Mouse (Mus musculus): ENCODE measurements around the gene Creb3l2. TPM values are rescaled to one million over a fixed set of nuclear protein-coding genes. Genes with fewer than 3 reads are reported as not detected.
A peak's percentile ranks its signal among the peaks of the same experiment; 100 is the strongest.

Creb3l2 gene
- polyA plus RNA-seq (2011; ENCODE audit: insufficient read depth, insufficient read length, low read depth, missing spikeins): 10.2 and 10.3 TPM in 2 replicates

DNA sequence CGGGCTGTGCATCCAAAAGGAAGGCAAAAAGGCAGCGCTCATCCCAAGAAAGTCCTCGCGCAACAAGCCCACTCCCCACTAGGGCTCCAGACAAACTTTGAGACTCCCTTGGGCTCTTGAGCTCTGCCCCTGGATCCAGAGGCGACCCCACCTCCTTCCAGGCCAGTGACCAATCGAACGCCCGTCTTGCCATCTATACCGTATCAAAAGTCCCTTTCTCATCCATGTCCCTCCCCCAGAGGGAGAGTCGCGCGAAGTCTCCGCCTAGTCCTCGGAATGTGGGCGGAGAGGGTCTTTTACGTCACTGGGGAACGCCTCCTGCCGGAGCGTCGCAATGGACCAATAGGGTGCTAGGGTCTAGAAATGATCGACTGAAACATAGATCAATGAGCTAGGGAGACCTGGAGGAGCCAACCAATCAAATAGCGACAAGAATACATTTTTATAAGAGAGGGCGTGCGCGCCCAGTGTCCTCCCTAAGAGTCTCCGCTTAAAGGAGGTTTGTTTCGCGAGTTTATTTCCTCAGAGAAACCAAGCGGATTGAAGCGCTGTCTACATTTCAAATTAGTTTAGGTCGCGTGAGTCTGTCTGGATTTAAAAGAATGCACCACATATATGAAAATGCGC lies at the start of gene Creb3l2:
Gene Creb3l2 (minus strand): TSS at position 106 of the 627 bp plus-strand sequence.
- peak within 1 kb of the TSS; percentile 54 for H3K9ac ChIP-seq (ENCODE audit: low read depth, poor library complexity, severe bottlenecking)
- H3K4me3 ChIP-seq (ENCODE audit: low read depth, low read length): peak within 1 kb of the TSS; percentile 87
- H3K4me1 ChIP-seq (ENCODE audit: control insufficient read depth, insufficient read depth, low read length): no peaks in the 10 kb centered on the region
- no peaks in the 10 kb centered on the region for H3K9me3 ChIP-seq (replicated peaks; ENCODE audit: control insufficient read depth, insufficient read depth, low read length, poor library complexity, severe bottlenecking)
- H3K27ac ChIP-seq (ENCODE audit: insufficient read depth, low read length): no peak within 1 kb of the TSS
- H3K27me3 ChIP-seq (ENCODE audit: control insufficient read depth, insufficient read depth, low read length, poor library complexity, severe bottlenecking): no peaks in the 10 kb centered on the region
- H3K36me3 ChIP-seq (ENCODE audit: control insufficient read depth, insufficient read depth, low read length, poor library complexity, severe bottlenecking): no peaks in the 10 kb centered on the region
- peak; percentile 81 for TF ChIP-seq POLR2A (IDR thresholded peaks at IDR 0.05; ENCODE audit: insufficient read depth, low read length)
- TF ChIP-seq EP300 (IDR thresholded peaks at IDR 0.05; ENCODE audit: insufficient read depth, low read depth, low read length): no peak

DNA sequence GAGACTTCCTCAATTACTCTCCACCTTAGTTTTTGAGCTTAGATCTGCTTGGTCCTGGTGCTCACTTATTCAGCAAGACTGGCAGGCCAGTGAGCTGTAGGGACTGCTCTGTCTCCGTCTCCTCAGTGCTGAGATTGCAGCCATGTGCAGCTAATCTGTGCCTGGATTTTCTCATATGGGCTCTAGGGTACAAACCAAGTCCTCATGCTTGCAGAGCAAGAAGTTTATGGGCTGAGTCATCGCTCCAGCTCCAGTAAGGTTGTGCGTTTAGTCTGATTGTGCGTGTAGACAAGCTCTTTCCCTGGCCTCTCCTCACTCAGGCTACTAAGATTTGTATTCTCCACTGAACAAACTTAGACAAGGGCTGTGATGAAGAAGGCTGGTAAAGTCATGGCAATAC lies 44.6 kb upstream of the Creb3l2 start:
- no peak overlapping the region for H3K9ac ChIP-seq (ENCODE audit: low read depth, poor library complexity, severe bottlenecking)
- H3K36me3 ChIP-seq (ENCODE audit: control insufficient read depth, insufficient read depth, low read length, poor library complexity, severe bottlenecking): no peaks in the 10 kb centered on the region
- H3K9me3 ChIP-seq (replicated peaks; ENCODE audit: control insufficient read depth, insufficient read depth, low read length, poor library complexity, severe bottlenecking): no peaks in the 10 kb centered on the region
- H3K4me3 ChIP-seq (ENCODE audit: low read depth, low read length): no peak overlapping the region
- no peak overlapping the region for H3K27ac ChIP-seq (ENCODE audit: insufficient read depth, low read length)
- TF ChIP-seq POLR2A (IDR thresholded peaks at IDR 0.05; ENCODE audit: insufficient read depth, low read length) (no peak), EP300 (IDR thresholded peaks at IDR 0.05; ENCODE audit: insufficient read depth, low read depth, low read length) (no peak), CTCF (IDR thresholded peaks at IDR 0.05; ENCODE audit: low read depth, low read length) (no peak)
- no peaks in the 10 kb centered on the region for H3K4me1 ChIP-seq (ENCODE audit: control insufficient read depth, insufficient read depth, low read length)
- H3K27me3 ChIP-seq (ENCODE audit: control insufficient read depth, insufficient read depth, low read length, poor library complexity, severe bottlenecking): no peaks in the 10 kb centered on the region

DNA sequence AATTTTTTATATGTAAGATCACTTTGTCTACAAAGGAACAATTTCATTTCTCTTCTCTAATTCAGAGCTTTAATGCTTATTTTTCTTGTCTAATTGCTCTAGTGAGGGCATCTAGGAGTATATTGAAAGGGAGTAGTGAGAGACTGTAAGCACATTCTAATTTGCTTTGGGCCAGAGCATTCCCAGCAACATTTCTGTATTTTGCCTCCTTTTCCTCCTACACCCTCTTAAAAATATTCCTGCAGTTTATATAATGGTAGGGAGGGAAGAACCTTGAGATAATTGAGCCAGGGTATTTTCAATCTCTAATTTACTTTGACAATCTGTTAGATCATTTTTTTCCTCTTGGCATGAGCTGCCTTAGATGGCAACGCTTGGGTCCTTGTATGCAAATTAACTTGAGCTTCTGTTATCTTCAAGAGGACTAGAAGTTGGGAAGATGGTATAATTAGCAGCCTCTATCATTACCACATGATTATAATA lies 42.7 kb upstream of the Creb3l2 start:
- Histone ChIP-seq H3K9me3 (replicated peaks; ENCODE audit: control insufficient read depth, insufficient read depth, low read length, poor library complexity, severe bottlenecking) (no peaks in the 10 kb centered on the region), H3K27me3 (ENCODE audit: control insufficient read depth, insufficient read depth, low read length, poor library complexity, severe bottlenecking) (no peaks in the 10 kb centered on the region), H3K27ac (ENCODE audit: insufficient read depth, low read length) (no peak overlapping the region), H3K4me1 (ENCODE audit: control insufficient read depth, insufficient read depth, low read length) (no peaks in the 10 kb centered on the region), H3K36me3 (ENCODE audit: control insufficient read depth, insufficient read depth, low read length, poor library complexity, severe bottlenecking) (no peaks in the 10 kb centered on the region), H3K4me3 (ENCODE audit: low read depth, low read length) (no peak overlapping the region), H3K9ac (ENCODE audit: low read depth, poor library complexity, severe bottlenecking) (no peak overlapping the region)
- TF ChIP-seq CTCF (IDR thresholded peaks at IDR 0.05; ENCODE audit: low read depth, low read length) (no peak), POLR2A (IDR thresholded peaks at IDR 0.05; ENCODE audit: insufficient read depth, low read length) (no peak), EP300 (IDR thresholded peaks at IDR 0.05; ENCODE audit: insufficient read depth, low read depth, low read length) (no peak)

DNA sequence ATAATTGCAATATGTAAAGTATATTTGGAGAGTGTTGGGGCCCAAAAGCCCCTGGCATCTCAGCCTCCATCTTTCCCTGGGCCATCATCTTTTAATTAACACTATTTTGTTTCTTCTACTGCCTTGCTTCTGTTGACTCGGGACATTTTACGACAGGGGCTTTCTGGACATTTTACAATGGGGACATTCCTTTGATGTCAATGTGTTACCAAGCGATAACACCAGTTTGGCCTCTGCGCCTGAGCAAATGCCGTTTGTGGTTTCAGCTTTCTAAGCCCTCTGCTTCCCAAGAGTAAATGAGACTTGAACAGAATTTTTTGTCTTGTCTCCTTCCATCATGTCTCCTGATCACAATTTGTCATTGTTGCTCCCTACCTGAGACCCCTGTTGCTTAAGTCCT lies 41.3 kb upstream of the Creb3l2 start:
- Histone ChIP-seq H3K9me3 (replicated peaks; ENCODE audit: control insufficient read depth, insufficient read depth, low read length, poor library complexity, severe bottlenecking) (no peaks in the 10 kb centered on the region), H3K4me3 (ENCODE audit: low read depth, low read length) (no peak overlapping the region), H3K27ac (ENCODE audit: insufficient read depth, low read length) (no peak overlapping the region), H3K4me1 (ENCODE audit: control insufficient read depth, insufficient read depth, low read length) (no peaks in the 10 kb centered on the region), H3K9ac (ENCODE audit: low read depth, poor library complexity, severe bottlenecking) (no peak overlapping the region), H3K27me3 (ENCODE audit: control insufficient read depth, insufficient read depth, low read length, poor library complexity, severe bottlenecking) (no peaks in the 10 kb centered on the region), H3K36me3 (ENCODE audit: control insufficient read depth, insufficient read depth, low read length, poor library complexity, severe bottlenecking) (no peaks in the 10 kb centered on the region)
- TF ChIP-seq EP300 (IDR thresholded peaks at IDR 0.05; ENCODE audit: insufficient read depth, low read depth, low read length): no peak
- TF ChIP-seq CTCF (IDR thresholded peaks at IDR 0.05; ENCODE audit: low read depth, low read length): no peak
- no peak for TF ChIP-seq POLR2A (IDR thresholded peaks at IDR 0.05; ENCODE audit: insufficient read depth, low read length)

DNA sequence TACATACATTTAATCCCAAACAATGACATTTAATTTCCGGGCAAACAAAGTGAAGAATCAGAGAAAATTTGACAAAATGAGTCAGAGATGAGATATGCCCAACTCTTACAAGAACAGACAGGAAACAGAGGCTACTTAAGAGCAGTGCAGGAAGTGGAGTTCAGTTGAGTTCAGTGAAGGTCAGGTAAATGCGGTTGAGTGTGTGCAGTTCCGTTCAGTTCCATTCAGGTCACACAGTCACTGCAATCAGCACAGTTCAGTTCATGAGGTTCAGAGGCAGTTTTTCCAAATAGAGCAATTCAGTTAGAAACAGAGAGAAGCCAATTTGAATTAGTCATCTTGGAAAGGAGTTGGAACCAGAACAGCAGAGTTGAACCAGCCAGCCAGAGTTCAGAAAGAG lies 39.2 kb upstream of the Creb3l2 start:
- no peak overlapping the region for H3K27ac ChIP-seq (ENCODE audit: insufficient read depth, low read length)
- no peaks in the 10 kb centered on the region for H3K9me3 ChIP-seq (replicated peaks; ENCODE audit: control insufficient read depth, insufficient read depth, low read length, poor library complexity, severe bottlenecking)
- H3K9ac ChIP-seq (ENCODE audit: low read depth, poor library complexity, severe bottlenecking): no peak overlapping the region
- no peaks in the 10 kb centered on the region for H3K27me3 ChIP-seq (ENCODE audit: control insufficient read depth, insufficient read depth, low read length, poor library complexity, severe bottlenecking)
- H3K4me1 ChIP-seq (ENCODE audit: control insufficient read depth, insufficient read depth, low read length): no peaks in the 10 kb centered on the region
- H3K4me3 ChIP-seq (ENCODE audit: low read depth, low read length): no peak overlapping the region
- TF ChIP-seq CTCF (IDR thresholded peaks at IDR 0.05; ENCODE audit: low read depth, low read length) (no peak), EP300 (IDR thresholded peaks at IDR 0.05; ENCODE audit: insufficient read depth, low read depth, low read length) (no peak), POLR2A (IDR thresholded peaks at IDR 0.05; ENCODE audit: insufficient read depth, low read length) (no peak)
- no peaks in the 10 kb centered on the region for H3K36me3 ChIP-seq (ENCODE audit: control insufficient read depth, insufficient read depth, low read length, poor library complexity, severe bottlenecking)

DNA sequence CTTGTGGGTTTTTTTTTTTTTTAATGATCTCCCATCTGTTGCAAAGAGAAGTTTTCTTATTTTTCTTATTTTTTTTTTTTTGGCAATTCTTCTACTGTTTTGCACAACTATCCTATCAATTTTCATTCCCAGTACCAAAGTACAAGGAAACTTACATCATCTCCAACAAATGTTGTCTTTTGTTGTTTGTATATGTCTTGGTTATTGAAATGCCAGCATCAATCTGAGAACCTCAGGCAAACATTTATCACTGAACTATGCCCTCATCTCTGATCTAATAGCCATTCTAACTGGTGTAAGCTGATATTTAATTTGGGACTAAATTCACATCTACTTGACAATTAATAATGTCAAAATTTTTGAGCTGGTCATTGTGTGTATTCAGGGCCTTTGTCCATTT lies 38.1 kb upstream of the Creb3l2 start:
- H3K9me3 ChIP-seq (replicated peaks; ENCODE audit: control insufficient read depth, insufficient read depth, low read length, poor library complexity, severe bottlenecking): no peaks in the 10 kb centered on the region
- no peak overlapping the region for H3K4me3 ChIP-seq (ENCODE audit: low read depth, low read length)
- no peak overlapping the region for H3K9ac ChIP-seq (ENCODE audit: low read depth, poor library complexity, severe bottlenecking)
- no peaks in the 10 kb centered on the region for H3K27me3 ChIP-seq (ENCODE audit: control insufficient read depth, insufficient read depth, low read length, poor library complexity, severe bottlenecking)
- TF ChIP-seq CTCF (IDR thresholded peaks at IDR 0.05; ENCODE audit: low read depth, low read length): no peak
- no peak for TF ChIP-seq POLR2A (IDR thresholded peaks at IDR 0.05; ENCODE audit: insufficient read depth, low read length)
- no peak for TF ChIP-seq EP300 (IDR thresholded peaks at IDR 0.05; ENCODE audit: insufficient read depth, low read depth, low read length)
- no peak overlapping the region for H3K27ac ChIP-seq (ENCODE audit: insufficient read depth, low read length)
- H3K4me1 ChIP-seq (ENCODE audit: control insufficient read depth, insufficient read depth, low read length): no peaks in the 10 kb centered on the region
- H3K36me3 ChIP-seq (ENCODE audit: control insufficient read depth, insufficient read depth, low read length, poor library complexity, severe bottlenecking): no peaks in the 10 kb centered on the region
